Mouse (Mus musculus) E14TG2a.4 (cell line): ENCODE results near the gene Nlrc5.

Experiments
- H3K27me3 ChIP-seq: 2 replicates; pipeline ENCODE4 v1.6.1; 2014; ENCODE audit warnings: low read length, control low read depth; ENCODE audit not compliant: insufficient read depth
- H3K36me3 ChIP-seq: 2 replicates; pipeline ENCODE4 v1.6.1; 2014; ENCODE audit warnings: low read length, control low read depth; ENCODE audit not compliant: insufficient read depth
- H3K4me1 ChIP-seq: replicated peaks from 2 replicates; pipeline ENCODE4 v1.6.1; 2014; ENCODE audit warnings: low read depth, low read length, control low read depth
- H3K4me3 ChIP-seq: replicated peaks from 2 replicates; pipeline ENCODE4 v1.5.1; 2014; ENCODE audit warnings: mild to moderate bottlenecking, low read length
- H3K9me3 ChIP-seq: 2 replicates; pipeline ENCODE4 v1.6.1; 2014; ENCODE audit warnings: low read length, control low read depth
- CTCF ChIP-seq: conservative IDR thresholded peaks from 2 replicates; pipeline ENCODE4 v1.5.1; 2014; ENCODE audit warnings: low read length
- NANOG ChIP-seq: IDR thresholded peaks from 2 replicates; pipeline ENCODE4 v1.6.1; 2014; ENCODE audit warnings: borderline replicate concordance, low read length, mixed read lengths
- POU5F1 ChIP-seq: IDR thresholded peaks from 2 replicates; pipeline ENCODE4 v1.6.1; 2014; ENCODE audit warnings: low read length, borderline replicate concordance

Nlrc5 gene

GRCm38 (mm10) chr8:94433981-94434466 is at the start of gene Nlrc5:
TSS of gene Nlrc5 (plus strand) at chr8:94434356.
- TF ChIP-seq POU5F1 (no peak), CTCF (no peak), NANOG (no peak)
- Histone ChIP-seq H3K9me3 (no peaks in the 10 kb centered on the region), H3K36me3 (no peaks in the 10 kb centered on the region), H3K4me1 (peaks cover 5% of the 10 kb centered on the region), H3K4me3 (peak within 1 kb of the TSS; percentile 78), H3K27me3 (peaks cover 46% of the 10 kb centered on the region)

- Histone ChIP-seq H3K4me3 (peak overlapping the region; percentile 89), H3K27me3 (peaks cover 10% of the 10 kb centered on the region), H3K36me3 (peaks cover 15% of the 10 kb centered on the region), H3K4me1 (peaks cover 29% of the 10 kb centered on the region), H3K9me3 (0 out of 2 replicates have a peak, but pooled peaks cover 4% of the 10 kb centered on the region)
- no peak for TF ChIP-seq NANOG
- no peak for TF ChIP-seq CTCF
- no peak for TF ChIP-seq POU5F1
These were observed 48.5 kb upstream of the Nlrc5 start for GRCm38 (mm10) chr8:94385506-94386213.

- TF ChIP-seq POU5F1 (no peak), NANOG (no peak), CTCF (no peak)
These were observed 47.7 kb upstream of the Nlrc5 start, which contains the start of gene Herpud1 for GRCm38 (mm10) chr8:94386214-94387026. TSS of gene Herpud1 (plus strand) at chr8:94386438.

GRCm38 (mm10) chr8:94387027-94387684 is 47.0 kb upstream of the Nlrc5 start:
- Histone ChIP-seq H3K27me3 (peaks cover 8% of the 10 kb centered on the region), H3K4me1 (peaks cover 29% of the 10 kb centered on the region), H3K36me3 (peaks cover 30% of the 10 kb centered on the region), H3K4me3 (peak overlapping the region; percentile 89), H3K9me3 (0 out of 2 replicates have a peak, but pooled peaks cover 4% of the 10 kb centered on the region)
- no peak for TF ChIP-seq NANOG
- TF ChIP-seq CTCF, result no peak
- no peak for TF ChIP-seq POU5F1

More at GRCm38 (mm10) chr8:94386214-94387026, 47.7 kb upstream of the Nlrc5 start, which contains the start of gene Herpud1:
- Histone ChIP-seq H3K4me1 (peaks cover 29% of the 10 kb centered on the region), H3K36me3 (peaks cover 23% of the 10 kb centered on the region), H3K9me3 (0 out of 2 replicates have a peak, but pooled peaks cover 4% of the 10 kb centered on the region), H3K27me3 (peaks cover 10% of the 10 kb centered on the region), H3K4me3 (peak within 1 kb of the TSS; percentile 89)

GRCm38 (mm10) chr8:94387785-94388184 is 46.4 kb upstream of the Nlrc5 start:
- Histone ChIP-seq H3K9me3 (0 out of 2 replicates have a peak, but pooled peaks cover 4% of the 10 kb centered on the region), H3K4me3 (peak overlapping the region; percentile 89), H3K36me3 (peaks cover 36% of the 10 kb centered on the region), H3K4me1 (peaks cover 29% of the 10 kb centered on the region), H3K27me3 (peaks cover 8% of the 10 kb centered on the region)
- TF ChIP-seq CTCF (no peak), POU5F1 (no peak)

- TF ChIP-seq CTCF (no peak), NANOG (no peak), POU5F1 (no peak)
- no peak overlapping the region for H3K4me3 ChIP-seq
These were observed 44.6 kb upstream of the Nlrc5 start for GRCm38 (mm10) chr8:94389531-94389930.

GRCm38 (mm10) chr8:94390429-94390828 is 43.7 kb upstream of the Nlrc5 start:
- Histone ChIP-seq H3K4me3 (no peak overlapping the region), H3K36me3 (peaks cover 61% of the 10 kb centered on the region), H3K9me3 (no peaks in the 10 kb centered on the region), H3K27me3 (no peaks in the 10 kb centered on the region), H3K4me1 (peaks cover 22% of the 10 kb centered on the region)
- no peak for TF ChIP-seq POU5F1
- no peak for TF ChIP-seq CTCF
- TF ChIP-seq NANOG, result no peak

More at GRCm38 (mm10) chr8:94389531-94389930, 44.6 kb upstream of the Nlrc5 start:
- Histone ChIP-seq H3K36me3 (peaks cover 52% of the 10 kb centered on the region), H3K9me3 (0 out of 2 replicates have a peak, but pooled peaks cover under 1% of the 10 kb centered on the region), H3K27me3 (peaks cover under 1% of the 10 kb centered on the region), H3K4me1 (peaks cover 29% of the 10 kb centered on the region)
